Mouse (Mus musculus) neural tube, embryonic 10.5 days (tissue): ENCODE data around the gene Me3.
A peak's percentile ranks its signal among the peaks of the same experiment; 100 is the strongest.

Experiments
- DNase-seq: peaks from one replicate; pipeline ENCODE4 v3.0.0-alpha.2; 2017; ENCODE audit warnings: low spot score; ENCODE audit errors: extremely low spot score

Gene Me3

DNA sequence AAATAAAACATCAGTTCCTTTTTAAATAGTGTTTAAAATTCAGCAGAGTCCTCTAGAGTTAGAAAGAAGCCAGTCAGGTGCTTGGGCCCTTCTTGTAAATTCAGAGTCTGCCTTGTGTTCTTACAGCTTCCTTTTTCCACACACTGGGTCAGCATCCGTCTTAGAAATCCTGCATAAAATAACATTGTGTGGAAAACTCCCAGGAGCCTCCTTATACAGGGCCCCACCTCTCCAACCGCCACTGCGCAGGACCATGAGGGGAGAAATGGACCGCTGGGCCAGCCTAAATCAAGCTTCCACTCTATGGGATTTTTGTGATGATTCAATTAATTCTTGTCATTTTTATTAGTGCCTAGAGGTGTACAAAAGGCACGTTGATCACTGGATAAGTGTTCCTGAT is 259.2 kb downstream of the Me3 start:
- no peak for DNase-seq

DNA sequence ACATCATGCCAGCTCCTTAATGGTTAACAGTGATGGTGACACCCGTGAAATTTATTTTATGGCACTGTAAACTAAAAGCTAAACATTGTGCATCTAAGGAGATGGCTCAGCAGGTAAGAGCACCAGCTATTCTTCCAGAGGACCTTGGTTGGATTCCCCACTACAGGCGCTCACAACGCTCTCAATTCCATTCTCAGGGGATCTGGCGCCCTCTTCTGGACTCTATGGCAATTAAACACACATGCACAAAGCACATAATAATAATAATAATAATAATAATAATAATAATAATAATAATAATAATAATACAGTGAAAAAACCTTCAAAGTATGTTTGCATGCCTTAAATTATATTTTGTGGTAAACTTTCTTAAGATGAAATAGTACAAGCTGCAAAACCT is 259.7 kb downstream of the Me3 start:
- DNase-seq, result no peak

DNA sequence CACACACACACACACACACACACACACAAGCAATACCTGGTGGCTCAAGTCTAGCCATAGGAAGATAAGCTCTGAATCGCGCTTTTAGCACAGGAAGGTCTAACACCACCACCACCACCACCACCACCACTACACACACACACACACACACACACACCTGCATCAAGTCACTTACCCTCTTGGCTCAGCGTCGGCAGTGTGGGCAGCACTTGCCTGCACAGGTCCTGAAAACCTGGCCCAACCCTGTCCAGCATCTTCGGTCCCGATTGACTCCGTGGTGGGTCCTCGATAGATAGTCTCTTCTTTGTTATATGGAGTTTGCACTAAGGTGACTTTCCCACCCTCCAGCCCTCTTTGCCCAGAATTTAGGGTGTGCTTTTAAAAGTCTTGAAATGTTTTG is 270.8 kb downstream of the Me3 start:
- DNase-seq, result no peak

DNA sequence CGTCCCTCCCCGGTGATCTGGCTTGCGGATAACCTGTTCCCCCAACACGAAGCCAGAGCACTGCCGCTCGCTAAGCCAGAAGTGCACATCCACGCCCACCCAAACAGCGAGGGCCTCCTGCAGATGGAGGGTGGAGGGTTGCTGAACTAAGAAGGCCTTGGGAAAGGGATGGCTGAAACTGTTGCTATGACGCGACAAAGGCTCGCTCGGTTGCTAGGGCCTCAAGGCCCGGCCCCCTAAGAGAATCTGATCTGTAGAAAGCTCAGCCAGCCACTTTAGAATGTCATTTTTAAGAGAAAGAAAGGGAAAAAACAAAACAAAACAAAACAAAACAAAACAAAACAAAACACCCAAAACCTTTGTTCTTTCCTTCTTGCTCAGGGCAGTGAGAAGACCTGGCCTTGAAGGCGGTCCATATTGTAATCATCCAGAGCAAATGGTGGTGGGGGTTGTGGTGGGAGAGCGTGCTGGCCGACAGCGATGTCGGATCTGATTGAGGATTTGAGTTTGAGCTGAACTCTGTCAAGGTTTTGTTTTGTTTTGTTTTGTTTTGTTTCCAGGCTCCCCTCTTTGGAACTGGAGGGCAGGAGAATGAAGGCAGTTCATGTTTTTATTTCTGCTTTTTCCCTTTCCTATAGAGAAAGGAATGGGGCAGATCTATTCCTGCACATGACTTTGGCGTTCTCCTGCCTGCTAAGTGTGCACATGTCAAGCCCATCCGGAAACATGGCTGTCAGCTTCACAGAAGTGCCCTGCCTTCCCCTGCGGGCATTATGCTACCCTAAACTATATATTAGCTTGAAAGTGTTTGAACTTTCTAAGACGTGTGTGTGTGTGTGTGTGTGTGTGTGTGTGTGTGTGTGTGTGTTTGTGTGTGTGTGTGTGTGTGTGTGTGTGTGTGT is 271.5 kb downstream of the Me3 start, which contains the start of gene Ccdc81:
Gene Ccdc81 (minus strand): TSS at position 188 of the 902 bp plus-strand sequence.
- DNase-seq, result peak; percentile 21
